Comparison of ENCODE assay signal across 33 mouse cellular contexts in the genomic region with DNA sequence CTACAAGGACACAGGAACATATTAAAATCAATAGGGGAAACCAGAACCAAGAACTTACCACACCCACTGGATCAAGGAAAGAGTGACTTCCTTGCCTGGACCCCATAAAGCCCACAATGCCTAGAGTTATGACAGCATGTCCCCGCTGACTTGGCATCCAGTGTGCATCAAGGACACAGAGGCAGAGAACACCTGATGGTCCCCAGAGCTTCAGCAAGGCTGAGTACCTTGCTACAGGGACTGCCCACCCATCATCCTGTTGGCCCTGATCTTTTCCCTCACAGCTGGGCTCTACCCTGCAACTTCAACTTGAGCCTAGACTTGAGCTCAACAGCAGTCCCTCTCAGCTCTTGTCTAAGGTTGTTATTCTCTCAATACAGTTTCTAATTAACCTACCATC. TPM values are rescaled to one million over a fixed set of nuclear protein-coding genes. Genes with fewer than 3 reads are reported as not detected.
"Had no signal": no experiment of that assay in that cellular context is flagged by ENCODE, and none has a peak within 500 bp of the region (broad histone marks: within the 10 kb centered on the region; RNA-seq: fewer than 3 reads in every experiment).

No protein-coding gene starts in this region.

- H3K36me3 ChIP-seq: limb, embryonic 10.5 days; limb, embryonic 12.5 days; limb, embryonic 13.5 days; limb, embryonic 15.5 days; liver, embryonic 12.5 days; liver, embryonic 13.5 days; liver, embryonic 15.5 days; lung, embryonic 15.5 days; midbrain, embryonic 10.5 days; midbrain, embryonic 12.5 days; midbrain, embryonic 13.5 days; midbrain, embryonic 15.5 days; neural tube, embryonic 12.5 days; neural tube, embryonic 13.5 days had no signal

- DNase-seq: left cerebral cortex, postnatal 4 days; liver; liver, embryonic 13.5 days; liver, postnatal 0 days; lung, adult 18-20 months; lung, adult 2 months; lung, embryonic 14.5 days; lung, postnatal 10 days; lung, postnatal 14 days; lung, postnatal 36 days; lung, postnatal 4 days had no signal

- H3K4me1 ChIP-seq: limb, embryonic 10.5 days; limb, embryonic 12.5 days; limb, embryonic 13.5 days; limb, embryonic 15.5 days; liver, embryonic 12.5 days; liver, embryonic 13.5 days; liver, embryonic 15.5 days; lung, embryonic 15.5 days; megakaryocyte, embryonic 14.5 days; midbrain, embryonic 10.5 days; midbrain, embryonic 12.5 days; midbrain, embryonic 13.5 days; midbrain, embryonic 15.5 days; neural tube, embryonic 12.5 days; neural tube, embryonic 13.5 days had no signal

- H3K4me3 ChIP-seq: limb, embryonic 10.5 days; limb, embryonic 12.5 days; limb, embryonic 13.5 days; limb, embryonic 15.5 days; liver, embryonic 12.5 days; liver, embryonic 13.5 days; liver, embryonic 15.5 days; lung, embryonic 15.5 days; megakaryocyte, embryonic 14.5 days; midbrain, embryonic 10.5 days; midbrain, embryonic 12.5 days; midbrain, embryonic 13.5 days; midbrain, embryonic 15.5 days; myocyte; neural tube, embryonic 12.5 days; neural tube, embryonic 13.5 days had no signal

- H3K4me2 ChIP-seq: limb, embryonic 12.5 days; limb, embryonic 13.5 days; limb, embryonic 15.5 days; liver, embryonic 11.5 days; liver, embryonic 12.5 days; liver, embryonic 13.5 days; liver, embryonic 15.5 days; lung, embryonic 14.5 days; lung, embryonic 15.5 days; midbrain, embryonic 12.5 days; midbrain, embryonic 13.5 days; midbrain, embryonic 15.5 days; neural tube, embryonic 12.5 days; neural tube, embryonic 13.5 days had no signal

- H3K9ac ChIP-seq: limb, embryonic 12.5 days; limb, embryonic 13.5 days; limb, embryonic 15.5 days; liver, embryonic 12.5 days; liver, embryonic 13.5 days; liver, embryonic 14.5 days; liver, embryonic 15.5 days; liver, postnatal 0 days; lung, embryonic 14.5 days; lung, embryonic 15.5 days; midbrain, embryonic 12.5 days; midbrain, embryonic 13.5 days; midbrain, embryonic 15.5 days; neural tube, embryonic 12.5 days; neural tube, embryonic 13.5 days had no signal

- H3K9me3 ChIP-seq: limb, embryonic 10.5 days; limb, embryonic 15.5 days; liver, embryonic 12.5 days; liver, embryonic 13.5 days; liver, embryonic 15.5 days; lung, embryonic 15.5 days; midbrain, embryonic 10.5 days; midbrain, embryonic 12.5 days; midbrain, embryonic 13.5 days; midbrain, embryonic 15.5 days; neural tube, embryonic 12.5 days; neural tube, embryonic 13.5 days had no signal

- H3K27ac ChIP-seq: limb, embryonic 10.5 days; limb, embryonic 12.5 days; limb, embryonic 13.5 days; limb, embryonic 15.5 days; liver, embryonic 12.5 days; liver, embryonic 13.5 days; liver, embryonic 14.5 days; liver, embryonic 15.5 days; lung, embryonic 15.5 days; macrophage; midbrain, embryonic 10.5 days; midbrain, embryonic 12.5 days; midbrain, embryonic 13.5 days; midbrain, embryonic 15.5 days; neural tube, embryonic 12.5 days; neural tube, embryonic 13.5 days had no signal

- ATAC-seq: liver, embryonic 12.5 days; liver, postnatal 0 days; lung, postnatal 0 days; midbrain, embryonic 13.5 days; midbrain, embryonic 15.5 days; midbrain, embryonic 16.5 days had no signal

RNA-seq across cellular contexts. Expression of a gene that starts 6.6 kb away (rescaled TPM):
- total RNA-seq: monocyte, adult 5-6 weeks had no signal
- polyA plus RNA-seq: liver, adult 2 months had no signal
